In genomic region chr2:60045995-60046394, GRCm38 (mm10) we compare ENCODE assay signal across 1 mouse cellular context.
TF ChIP-seq lines count a peak whose summit lies in the region.

No protein-coding gene starts in this region.

TF ChIP-seq in MEL, 35 proteins besides CTCF, POLR2A, EP300 and RAD21 (continued from another document):
- no peak for TF ChIP-seq ZC3H11A (IDR thresholded peaks at IDR 0.05; ENCODE audit: low read depth, low read length)
- TF ChIP-seq USF1 (IDR thresholded peaks at IDR 0.05; ENCODE audit: low read depth, low read length), result peak; percentile 42; the same call in 1 of the 2 replicates
- TF ChIP-seq BHLHE40 (IDR thresholded peaks at IDR 0.05; ENCODE audit: borderline replicate concordance, low read depth, low read length), result peak; percentile 56; the same call in 1 of the 2 replicates
- no peak for TF ChIP-seq USF2 (IDR thresholded peaks at IDR 0.05; ENCODE audit: borderline replicate concordance in 1 of 2, insufficient read depth in 1 of 2, low read depth in 1 of 2, low read length in 2 of 2)
- TF ChIP-seq SIN3A (IDR thresholded peaks at IDR 0.05; ENCODE audit: low read length), result peak; percentile 93
- no peak for TF ChIP-seq POLR2AphosphoS2 (IDR thresholded peaks at IDR 0.05; ENCODE audit: low read length)
- no peak for TF ChIP-seq POLR2AphosphoS5 (IDR thresholded peaks at IDR 0.05; ENCODE audit: borderline replicate concordance, low read depth, low read length)
- TF ChIP-seq TCF12 (IDR thresholded peaks at IDR 0.05; ENCODE audit: low read depth, low read length), result peak; percentile 84
- no peak for TF ChIP-seq CHD2 (IDR thresholded peaks at IDR 0.05; ENCODE audit: low read length)
- TF ChIP-seq E2F4 (IDR thresholded peaks at IDR 0.05; ENCODE audit: borderline replicate concordance, low read depth, low read length), result no peak
- peak; percentile 88 for TF ChIP-seq GATA1 (IDR thresholded peaks at IDR 0.05; ENCODE audit: low read depth, low read length)
- TF ChIP-seq ZNF384 (IDR thresholded peaks at IDR 0.05; ENCODE audit: low read depth, low read length), result peak; percentile 69
- no peak for TF ChIP-seq GABPA (IDR thresholded peaks at IDR 0.05; ENCODE audit: low read depth, low read length)
